Mouse (Mus musculus) heart, postnatal 0 days (tissue): ENCODE data around the gene Pard3.

Source experiments
- CTCF ChIP-seq: IDR thresholded peaks from 2 replicates; pipeline ENCODE4 v1.5.1; 2016; ENCODE audit warnings: antibody characterized with exemption, control low read depth, low read depth
- EP300 ChIP-seq: IDR thresholded peaks from 2 replicates; pipeline ENCODE4 v1.6.1; 2016; ENCODE audit warnings: antibody characterized with exemption, low read depth

- no peak for TF ChIP-seq CTCF
- TF ChIP-seq EP300: no peak
These were observed 199.2 kb downstream of the Pard3 start for GRCm38 (mm10) chr8:127262926-127263325.
